Mouse (Mus musculus): ENCODE results near the gene Susd6.

The Susd6 gene

DNA sequence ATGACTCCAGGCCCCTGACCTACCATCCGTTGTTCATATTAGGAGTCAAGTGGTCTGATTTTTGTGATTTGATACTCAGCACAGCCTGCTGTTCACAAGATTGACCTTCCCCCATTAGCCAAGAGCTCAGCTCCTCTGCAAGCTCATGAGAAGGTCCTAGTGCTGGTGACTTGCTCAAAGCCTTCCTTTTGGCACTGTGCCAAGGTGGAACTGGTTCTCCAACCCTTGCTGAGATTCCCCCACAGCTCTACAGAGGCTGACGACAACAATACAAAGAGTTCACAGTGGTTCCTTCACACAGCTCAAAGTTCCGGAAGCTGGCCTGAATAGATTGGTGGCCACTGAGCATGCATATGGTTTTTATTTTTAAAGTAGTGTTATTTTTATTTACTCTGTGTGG, 133.9 kb downstream of the Susd6 start:
- no peak for DNase-seq (ENCODE audit: low read depth in 1 of 2, low spot score in 2 of 2)

- no peak for DNase-seq (ENCODE audit: low read depth in 1 of 2, low spot score in 2 of 2)
Measured at GRCm38 (mm10) chr12:80925919-80926318, 135.6 kb downstream of the Susd6 start.

DNA sequence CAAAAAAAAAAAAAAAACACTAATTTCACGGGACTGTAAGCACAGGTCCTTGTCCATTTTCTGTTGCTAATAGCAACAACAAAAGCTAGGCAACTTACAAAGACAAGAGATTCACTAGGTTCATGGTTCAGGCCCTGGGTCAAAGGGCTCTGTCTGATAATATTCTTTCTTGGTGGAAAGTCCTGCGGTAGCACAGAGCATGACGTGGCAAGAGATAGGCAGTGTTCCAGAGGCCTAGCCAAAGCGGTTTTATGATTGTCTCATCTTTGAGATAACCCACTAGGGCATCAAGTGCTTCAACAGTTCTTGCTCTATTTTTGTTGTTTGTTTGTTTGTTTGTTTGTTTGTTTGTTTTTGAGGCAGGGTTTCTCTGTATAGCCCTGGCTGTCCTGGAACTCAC, 136.2 kb downstream of the Susd6 start:
- DNase-seq (ENCODE audit: low read depth in 1 of 2, low spot score in 2 of 2), result no peak

GRCm38 (mm10) chr12:80927518-80927917, 137.2 kb downstream of the Susd6 start:
- DNase-seq (ENCODE audit: low read depth in 1 of 2, low spot score in 2 of 2), result no peak

DNA sequence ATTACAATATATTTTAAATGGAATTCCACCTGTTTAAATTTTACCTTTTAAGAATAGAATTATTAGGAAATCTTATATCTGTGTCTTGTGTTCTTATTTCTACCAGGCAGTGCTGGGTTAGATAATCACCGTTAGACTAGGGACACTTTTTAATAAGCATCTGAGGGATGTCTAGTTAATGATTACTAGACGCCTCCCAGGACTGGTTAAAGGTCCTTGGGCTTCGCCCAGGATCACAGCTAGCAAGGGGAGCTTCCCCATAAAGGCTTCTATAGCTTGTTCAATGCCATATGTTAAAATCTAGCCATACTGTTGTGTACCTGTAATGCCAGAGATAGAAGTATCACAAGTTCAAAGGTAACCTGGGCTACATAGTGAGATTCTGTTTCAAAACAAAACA, 138.6 kb downstream of the Susd6 start:
- DNase-seq (ENCODE audit: low read depth in 1 of 2, low spot score in 2 of 2), result no peak

GRCm38 (mm10) chr12:80930141-80930540, 139.8 kb downstream of the Susd6 start:
- no peak for DNase-seq (ENCODE audit: low read depth in 1 of 2, low spot score in 2 of 2)

All from monocyte, adult 2 months (primary cell).